Mouse (Mus musculus) Patski (cell line): ENCODE measurements around the gene Gm44511. TPM values are rescaled to one million over a fixed set of nuclear protein-coding genes. Genes with fewer than 3 reads are reported as not detected.
A peak's percentile ranks its signal among the peaks of the same experiment; 100 is the strongest.
"Not testable (repeated sequence)": the region's sequence is repeated elsewhere in the genome, so short reads cannot be mapped to it uniquely, and the experiment has no call there.

Source experiments
- ATAC-seq: fragments of 100-300 bp; one replicate; pipeline ENCODE4 v1.8.0; 2021
- CTCF ChIA-PET: fragments of 350-600 bp; sonication (Branson Sonifier 250); formaldehyde crosslinking; loops from one replicate; lab custom pipeline; 2022; ENCODE audit warnings: inconsistent platforms; lab: Charles Lee
- POLR2A ChIA-PET: fragments of 350-600 bp; sonication (Branson Sonifier 250); formaldehyde crosslinking; loops from one replicate; lab custom pipeline; 2022; ENCODE audit warnings: antibody characterized with exemption, inconsistent platforms; lab: Charles Lee
- DNase-seq: peaks from one replicate; pipeline ENCODE4 v3.0.0-alpha.2; 2011; ENCODE audit warnings: low read depth, low spot score
- H3K27me3 ChIP-seq: fragments of 371-371 bp; one replicate; pipeline ENCODE4 v1.5.1; 2021
- CTCF ChIP-seq: fragments of 100-300 bp; IDR thresholded peaks from one replicate; pipeline ENCODE4 v1.5.1; 2021
- in situ Hi-C: fragments of 300-500 bp; cut with MboI; formaldehyde crosslinking; loops from 3 replicates; pipeline ENCODE4 v1.11.1; 2018; ENCODE audit warnings: low pct_unique_long_range_greater_than_20kb, mixed read lengths
- polyA plus RNA-seq: library from polyadenylated mRNA; unstranded; gene quantifications from one replicate; pipeline ENCODE4 v1.2.3, GENCODE M21; 2021

Gene Gm44511
- polyA plus RNA-seq, 1 experiment from 2014 or later, result not detected

- TF ChIP-seq CTCF, result no peak
- ATAC-seq, result no peak
- ChIA-PET POLR2A (no interaction called here), CTCF (no interaction called here)
- DNase-seq, result no peak
- in situ Hi-C loops, result loop anchor here (25.0 kb wide), 1 partner anchor 701 kb away; the partner anchor contains the start of gene Gabarapl1
- no peaks in the 10 kb centered on the region for H3K27me3 ChIP-seq
Observed at GRCm38 (mm10) chr6:128836191-128836954, 10.3 kb upstream of the Gm44511 start.

GRCm38 (mm10) chr6:128835571-128835970 lies 9.5 kb upstream of the Gm44511 start:
- in situ Hi-C loops, result loop anchor here (25.0 kb wide), 1 partner anchor 702 kb away; the partner anchor contains the start of gene Gabarapl1
- ATAC-seq (no peak), DNase-seq (no peak)
- no peaks in the 10 kb centered on the region for H3K27me3 ChIP-seq
- ChIA-PET POLR2A (no interaction called here), CTCF (interaction anchor here (1.3 kb wide), 1 partner anchor 24 kb away, joined by 3 read pairs; no protein-coding TSS in a partner anchor)
- TF ChIP-seq CTCF, result no peak

- no peak for ATAC-seq
- ChIA-PET CTCF (no interaction called here), POLR2A (no interaction called here)
- in situ Hi-C loops, result loop anchor here (25.0 kb wide), 1 partner anchor 704 kb away; the partner anchor contains the start of gene Gabarapl1
- H3K27me3 ChIP-seq, result no peaks in the 10 kb centered on the region
- no peak for DNase-seq
- TF ChIP-seq CTCF, result no peak
Observed at GRCm38 (mm10) chr6:128833046-128833445, 6.9 kb upstream of the Gm44511 start.

- ATAC-seq, result no peak
- POLR2A ChIA-PET, result no interaction called here
- TF ChIP-seq CTCF, result no peak
- H3K27me3 ChIP-seq, result peaks cover 12% of the 10 kb centered on the region
- CTCF ChIA-PET, result no interaction called here
- no peak for DNase-seq
- in situ Hi-C loops, result loop anchor here (25.0 kb wide), 1 partner anchor 707 kb away; the partner anchor contains the start of gene Gabarapl1
Observed at GRCm38 (mm10) chr6:128829837-128830236, 3.7 kb upstream of the Gm44511 start.

GRCm38 (mm10) chr6:128826781-128827180 lies 666 bp upstream of the Gm44511 start:
- in situ Hi-C loops, result loop anchor here (25.0 kb wide), 1 partner anchor 711 kb away; the partner anchor contains the start of gene Gabarapl1
- DNase-seq (no peak), ATAC-seq (no peak)
- H3K27me3 ChIP-seq, result peaks cover 12% of the 10 kb centered on the region
- ChIA-PET POLR2A (no interaction called here), CTCF (no interaction called here)
- TF ChIP-seq CTCF, result no peak

- no peaks in the 10 kb centered on the region for H3K27me3 ChIP-seq
- TF ChIP-seq CTCF, result no peak
- POLR2A ChIA-PET, result no interaction called here
- CTCF ChIA-PET, result no interaction called here
- in situ Hi-C loops, result no loop called here
- ATAC-seq (no peak), DNase-seq (no peak)
Observed at GRCm38 (mm10) chr6:128818083-128818802, 7.9 kb downstream of the Gm44511 start.

GRCm38 (mm10) chr6:128808532-128808931 lies 17.6 kb downstream of the Gm44511 start:
- no peaks in the 10 kb centered on the region for H3K27me3 ChIP-seq
- ChIA-PET CTCF (interaction anchor here (0.8 to 1.0 kb wide), 2 partner anchors 26 to 41 kb away, joined by 3 read pairs; no protein-coding TSS in a partner anchor), POLR2A (no interaction called here)
- in situ Hi-C loops, result no loop called here
- TF ChIP-seq CTCF, result peak; percentile 55
- peak; percentile 50 for ATAC-seq
- DNase-seq, result no peak

- H3K27me3 ChIP-seq, result no peaks in the 10 kb centered on the region
- peak; percentile 43 for TF ChIP-seq CTCF
- ChIA-PET POLR2A (no interaction called here), CTCF (no interaction called here)
- no peak for DNase-seq
- ATAC-seq, result no peak
- in situ Hi-C loops, result no loop called here
Observed at GRCm38 (mm10) chr6:128807021-128807420, 19.1 kb downstream of the Gm44511 start.

- in situ Hi-C loops, result loop anchor here (5.0 kb wide), 1 partner anchor 37 kb away; no protein-coding TSS in a partner anchor
- ATAC-seq, POLR2A ChIA-PET, H3K27me3 ChIP-seq: not testable (repeated sequence)
- TF ChIP-seq CTCF, result peak; percentile 41
- peak; percentile 2 for DNase-seq
- CTCF ChIA-PET, result interaction anchor here (0.9 to 1.6 kb wide), 3 partner anchors 33 to 37 kb away, joined by 3 to 5 read pairs (median 3); no protein-coding TSS in a partner anchor
Observed at GRCm38 (mm10) chr6:128804823-128805640, 21.1 kb downstream of the Gm44511 start.
